Mouse (Mus musculus): ENCODE results near the gene Scnn1a.

- no peak for TF ChIP-seq EP300 (IDR thresholded peaks at IDR 0.05; ENCODE audit: low read depth)
- TF ChIP-seq CTCF (IDR thresholded peaks at IDR 0.05; ENCODE audit: low read depth): no peak
Observed at GRCm38 (mm10) chr6:125317077-125317476, 3.4 kb upstream of the Scnn1a start.

Measured in liver, postnatal 0 days (tissue).